Mouse (Mus musculus) cortical plate, adult 2 months (tissue): ENCODE data around the gene Slc7a11.

Experiments used
- CTCF ChIP-seq: fragments of 200-500 bp; IDR thresholded peaks from 2 replicates; pipeline ENCODE4 v1.5.1; 2011; ENCODE audit warnings: mild to moderate bottlenecking, control low read depth, low read length; ENCODE audit not compliant: insufficient read depth; ENCODE audit errors: extremely low read depth
- POLR2A ChIP-seq: fragments of 200-500 bp; IDR thresholded peaks from 2 replicates; pipeline ENCODE4 v1.6.1; 2011; ENCODE audit warnings: mild to moderate bottlenecking, low read length, control low read depth; ENCODE audit not compliant: insufficient read depth; ENCODE audit errors: extremely low read depth

DNA sequence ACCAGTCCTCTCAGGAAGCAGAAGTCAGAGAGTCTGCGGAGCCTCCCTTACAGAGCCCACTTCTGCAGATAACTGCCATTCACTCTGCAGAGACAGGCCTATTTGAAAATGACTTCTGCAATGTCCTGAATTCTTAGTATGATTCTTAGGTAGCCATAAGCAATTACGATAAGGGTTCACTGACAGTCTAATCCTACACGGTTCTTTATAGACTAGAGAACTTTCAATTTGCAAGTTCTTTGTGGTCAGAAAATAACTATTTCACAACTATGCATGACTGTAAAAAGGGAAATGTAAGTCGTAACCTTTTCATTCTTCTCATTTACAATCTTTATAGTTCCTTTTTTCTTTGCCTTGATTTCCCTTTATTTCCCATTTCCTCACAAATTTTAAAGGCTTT is 380.0 kb downstream of the Slc7a11 start:
- TF ChIP-seq POLR2A (no peak), CTCF (no peak)
